Mouse (Mus musculus) mesoderm, embryonic 11.5 days (tissue): ENCODE results near the gene Lenep.

Source experiments
- DNase-seq: peaks from one replicate; pipeline ENCODE4 v3.0.0-alpha.2; 2012; ENCODE audit warnings: low read depth, low spot score

The Lenep gene

GRCm38 (mm10) chr3:89378394-89379067 is 24.1 kb downstream of the Lenep start:
- DNase-seq, result peak; percentile 90

GRCm38 (mm10) chr3:89377831-89378230 is 24.8 kb downstream of the Lenep start:
- no peak for DNase-seq

GRCm38 (mm10) chr3:89373581-89374231 is 28.9 kb downstream of the Lenep start:
- DNase-seq, result no peak

GRCm38 (mm10) chr3:89367338-89367737 is 35.3 kb downstream of the Lenep start:
- no peak for DNase-seq

- DNase-seq, result no peak
These were observed 36.8 kb downstream of the Lenep start for GRCm38 (mm10) chr3:89365486-89366414.

- no peak for DNase-seq
These were observed 37.5 kb downstream of the Lenep start, which contains the start of gene Dcst1 for GRCm38 (mm10) chr3:89365153-89365485. Gene Dcst1, minus strand, starts transcription at chr3:89365253.

GRCm38 (mm10) chr3:89364631-89365030 is 38.0 kb downstream of the Lenep start:
- DNase-seq, result no peak

- DNase-seq, result no peak
These were observed 40.9 kb downstream of the Lenep start, which contains the start of gene Dcst2 for GRCm38 (mm10) chr3:89361675-89362074. Gene Dcst2, plus strand, starts transcription at chr3:89361975.

- DNase-seq, result no peak
These were observed 42.4 kb downstream of the Lenep start for GRCm38 (mm10) chr3:89360237-89360636.

GRCm38 (mm10) chr3:89359630-89360029 is 43.0 kb downstream of the Lenep start:
- no peak for DNase-seq

GRCm38 (mm10) chr3:89356029-89356428 is 46.6 kb downstream of the Lenep start:
- no peak for DNase-seq

- DNase-seq, result no peak
These were observed 47.1 kb downstream of the Lenep start for GRCm38 (mm10) chr3:89355512-89355902.

GRCm38 (mm10) chr3:89354816-89355511 is 47.6 kb downstream of the Lenep start:
- peak; percentile 82 for DNase-seq

GRCm38 (mm10) chr3:89351271-89351670 is 51.3 kb downstream of the Lenep start:
- no peak for DNase-seq
